In genomic region chr7:50842646-50843045, GRCm38 (mm10) we compare ENCODE assay signal across 31 mouse cellular contexts.
"Had no signal": no experiment of that assay in that cellular context is flagged by ENCODE, and none has a peak within 500 bp of the region (broad histone marks: within the 10 kb centered on the region; RNA-seq: fewer than 3 reads in every experiment).

No protein-coding gene starts in this region.

- H3K4me2 ChIP-seq: limb, embryonic 12.5 days; limb, embryonic 13.5 days; limb, embryonic 15.5 days; liver, embryonic 11.5 days; liver, embryonic 12.5 days; liver, embryonic 13.5 days; liver, embryonic 15.5 days; lung, embryonic 14.5 days; lung, embryonic 15.5 days; midbrain, embryonic 11.5 days; midbrain, embryonic 12.5 days; midbrain, embryonic 13.5 days; midbrain, embryonic 15.5 days had no signal

- H3K27me3 ChIP-seq: limb, embryonic 12.5 days; limb, embryonic 13.5 days; limb, embryonic 15.5 days; liver, embryonic 12.5 days; liver, embryonic 13.5 days; liver, embryonic 15.5 days; lung, embryonic 15.5 days; megakaryocyte, embryonic 14.5 days; midbrain, embryonic 12.5 days; midbrain, embryonic 13.5 days; midbrain, embryonic 15.5 days had no signal

- DNase-seq: left cerebral cortex, postnatal 4 days; liver; liver, embryonic 13.5 days; liver, postnatal 0 days; lung, adult 18-20 months; lung, adult 2 months; lung, embryonic 14.5 days; lung, postnatal 10 days; lung, postnatal 14 days; lung, postnatal 36 days; lung, postnatal 4 days; midbrain, embryonic 14.5 days had no signal

- H3K9me3 ChIP-seq: limb, embryonic 10.5 days; limb, embryonic 12.5 days; limb, embryonic 13.5 days; limb, embryonic 15.5 days; liver, embryonic 12.5 days; liver, embryonic 13.5 days; liver, embryonic 15.5 days; lung, embryonic 15.5 days; megakaryocyte, embryonic 14.5 days; midbrain, embryonic 10.5 days; midbrain, embryonic 12.5 days; midbrain, embryonic 13.5 days; midbrain, embryonic 15.5 days had no signal

- H3K4me3 ChIP-seq: limb, embryonic 10.5 days; limb, embryonic 12.5 days; limb, embryonic 13.5 days; limb, embryonic 15.5 days; liver, embryonic 12.5 days; liver, embryonic 13.5 days; liver, embryonic 15.5 days; lung, embryonic 15.5 days; megakaryocyte, embryonic 14.5 days; midbrain, embryonic 10.5 days; midbrain, embryonic 12.5 days; midbrain, embryonic 13.5 days; midbrain, embryonic 15.5 days; myocyte had no signal

- H3K36me3 ChIP-seq: limb, embryonic 10.5 days; limb, embryonic 12.5 days; limb, embryonic 13.5 days; limb, embryonic 15.5 days; liver, embryonic 12.5 days; liver, embryonic 13.5 days; liver, embryonic 15.5 days; lung, embryonic 15.5 days; midbrain, embryonic 10.5 days; midbrain, embryonic 12.5 days; midbrain, embryonic 13.5 days; midbrain, embryonic 15.5 days had no signal

- H3K9ac ChIP-seq: limb, embryonic 12.5 days; limb, embryonic 13.5 days; limb, embryonic 15.5 days; liver, embryonic 12.5 days; liver, embryonic 13.5 days; liver, embryonic 14.5 days; liver, embryonic 15.5 days; liver, postnatal 0 days; lung, embryonic 14.5 days; lung, embryonic 15.5 days; midbrain, embryonic 12.5 days; midbrain, embryonic 13.5 days; midbrain, embryonic 15.5 days had no signal

- ATAC-seq: liver, embryonic 12.5 days; liver, postnatal 0 days; lung, postnatal 0 days; midbrain, embryonic 13.5 days; midbrain, embryonic 15.5 days; midbrain, embryonic 16.5 days had no signal

- H3K27ac ChIP-seq: limb, embryonic 10.5 days; limb, embryonic 12.5 days; limb, embryonic 13.5 days; limb, embryonic 15.5 days; liver, embryonic 12.5 days; liver, embryonic 13.5 days; liver, embryonic 14.5 days; liver, embryonic 15.5 days; lung, embryonic 15.5 days; macrophage; midbrain, embryonic 10.5 days; midbrain, embryonic 12.5 days; midbrain, embryonic 13.5 days; midbrain, embryonic 15.5 days had no signal

- H3K4me1 ChIP-seq: limb, embryonic 10.5 days; limb, embryonic 12.5 days; limb, embryonic 13.5 days; limb, embryonic 15.5 days; liver, embryonic 12.5 days; liver, embryonic 13.5 days; liver, embryonic 15.5 days; lung, embryonic 15.5 days; megakaryocyte, embryonic 14.5 days; midbrain, embryonic 10.5 days; midbrain, embryonic 12.5 days; midbrain, embryonic 13.5 days; midbrain, embryonic 15.5 days had no signal
